Mouse (Mus musculus): ENCODE measurements at regions not wholly inside any gene's neighbourhood (a gene's known extent, or its start where the extent isn't known, plus 50 kb on each side); places are given as distances from the start of the nearest gene placed in this dataset.

- H3K36me3 ChIP-seq (ENCODE audit: control insufficient read depth, insufficient read depth) = no peaks in the 10 kb centered on the region
- H3K9ac ChIP-seq (ENCODE audit: low read depth, low read length) = no peak overlapping the region
- H3K27me3 ChIP-seq (ENCODE audit: control insufficient read depth, insufficient read depth, low read depth, low read length) = no peaks in the 10 kb centered on the region
- H3K27ac ChIP-seq (ENCODE audit: low read length) = no peak overlapping the region
- no peaks in the 10 kb centered on the region for H3K9me3 ChIP-seq (replicated peaks; ENCODE audit: control insufficient read depth, low read length)
- no peak overlapping the region for H3K4me2 ChIP-seq (ENCODE audit: low read depth, low read length)
- no peak for ATAC-seq (ENCODE audit: low read depth)
- no peaks in the 10 kb centered on the region for H3K4me1 ChIP-seq (ENCODE audit: control insufficient read depth, low read depth, low read length)
- no peak overlapping the region for H3K4me3 ChIP-seq (ENCODE audit: low read depth, low read length)
- WGBS (ENCODE audit: insufficient replicate concordance) = 49% methylated on average over 2 of the region's 2 CpGs
Measured at GRCm38 (mm10) chr13:52344383-52344782, 186.7 kb downstream of the Diras2 start.

- Histone ChIP-seq H3K4me3 (ENCODE audit: low read depth, low read length) (no peak overlapping the region), H3K27ac (ENCODE audit: low read length) (no peak overlapping the region), H3K36me3 (ENCODE audit: control insufficient read depth, insufficient read depth) (no peaks in the 10 kb centered on the region), H3K27me3 (ENCODE audit: control insufficient read depth, insufficient read depth, low read depth, low read length) (no peaks in the 10 kb centered on the region), H3K4me2 (ENCODE audit: low read depth, low read length) (no peak overlapping the region), H3K9ac (ENCODE audit: low read depth, low read length) (no peak overlapping the region), H3K4me1 (ENCODE audit: control insufficient read depth, low read depth, low read length) (no peaks in the 10 kb centered on the region), H3K9me3 (replicated peaks; ENCODE audit: control insufficient read depth, low read length) (no peaks in the 10 kb centered on the region)
- 74% methylated on average over 3 of the region's 3 CpGs for WGBS (ENCODE audit: insufficient replicate concordance)
- ATAC-seq (ENCODE audit: low read depth) = no peak
Measured at GRCm38 (mm10) chr13:52344853-52345252, 186.2 kb downstream of the Diras2 start.

DNA sequence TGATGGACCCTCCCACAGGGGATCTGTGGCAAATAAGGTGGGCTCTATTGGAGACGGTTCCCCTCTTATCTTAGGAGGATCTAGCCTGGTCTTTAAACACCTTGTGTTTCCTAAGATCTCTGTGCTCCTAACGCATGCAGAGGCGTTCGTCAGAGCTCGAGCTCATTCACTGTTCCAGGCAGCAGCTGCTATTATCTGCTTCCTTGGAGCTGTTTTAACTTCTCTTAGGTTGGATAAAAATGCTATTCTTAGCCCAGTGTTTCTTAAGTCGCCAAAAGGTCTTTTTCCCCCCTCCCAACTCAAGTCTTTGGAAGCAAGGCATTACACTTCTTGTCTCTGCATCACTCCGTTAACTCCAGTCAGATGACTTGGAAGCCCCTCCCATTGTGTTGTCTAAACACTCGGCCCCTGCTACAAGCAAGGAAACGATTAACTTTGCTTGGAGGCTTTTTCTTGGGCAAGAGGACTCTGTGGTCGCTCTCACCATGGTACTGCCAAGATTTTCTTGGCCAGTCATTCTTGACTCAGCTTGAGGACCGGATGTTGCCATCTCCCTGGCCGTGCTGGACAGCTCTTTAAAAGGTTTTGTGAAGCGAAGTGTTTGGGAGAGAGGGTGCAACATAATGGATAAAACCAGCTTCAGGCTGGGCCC, 185.6 kb downstream of the Diras2 start:
- 48% methylated on average over 13 of the region's 13 CpGs for WGBS (ENCODE audit: insufficient replicate concordance)
- no peak for ATAC-seq (ENCODE audit: low read depth)
- Histone ChIP-seq H3K27me3 (ENCODE audit: control insufficient read depth, insufficient read depth, low read depth, low read length) (no peaks in the 10 kb centered on the region), H3K27ac (ENCODE audit: low read length) (no peak overlapping the region), H3K9ac (ENCODE audit: low read depth, low read length) (no peak overlapping the region), H3K4me2 (ENCODE audit: low read depth, low read length) (no peak overlapping the region), H3K9me3 (replicated peaks; ENCODE audit: control insufficient read depth, low read length) (no peaks in the 10 kb centered on the region), H3K36me3 (ENCODE audit: control insufficient read depth, insufficient read depth) (no peaks in the 10 kb centered on the region), H3K4me1 (ENCODE audit: control insufficient read depth, low read depth, low read length) (no peaks in the 10 kb centered on the region), H3K4me3 (ENCODE audit: low read depth, low read length) (no peak overlapping the region)

- Histone ChIP-seq H3K4me1 (ENCODE audit: control insufficient read depth, low read depth, low read length) (no peaks in the 10 kb centered on the region), H3K36me3 (ENCODE audit: control insufficient read depth, insufficient read depth) (no peaks in the 10 kb centered on the region), H3K27ac (ENCODE audit: low read length) (no peak overlapping the region), H3K9ac (ENCODE audit: low read depth, low read length) (no peak overlapping the region), H3K9me3 (replicated peaks; ENCODE audit: control insufficient read depth, low read length) (no peaks in the 10 kb centered on the region), H3K4me3 (ENCODE audit: low read depth, low read length) (no peak overlapping the region), H3K4me2 (ENCODE audit: low read depth, low read length) (no peak overlapping the region), H3K27me3 (ENCODE audit: control insufficient read depth, insufficient read depth, low read depth, low read length) (no peaks in the 10 kb centered on the region)
- ATAC-seq (ENCODE audit: low read depth) = no peak
- WGBS (ENCODE audit: insufficient replicate concordance) = 55% methylated on average over 5 of the region's 5 CpGs
Measured at GRCm38 (mm10) chr13:52346027-52346375, 185.1 kb downstream of the Diras2 start.

GRCm38 (mm10) chr13:52347631-52348030, 183.4 kb downstream of the Diras2 start:
- Histone ChIP-seq H3K27ac (ENCODE audit: low read length) (no peak overlapping the region), H3K9ac (ENCODE audit: low read depth, low read length) (no peak overlapping the region), H3K4me3 (ENCODE audit: low read depth, low read length) (no peak overlapping the region), H3K36me3 (ENCODE audit: control insufficient read depth, insufficient read depth) (no peaks in the 10 kb centered on the region), H3K4me2 (ENCODE audit: low read depth, low read length) (no peak overlapping the region), H3K4me1 (ENCODE audit: control insufficient read depth, low read depth, low read length) (no peaks in the 10 kb centered on the region), H3K9me3 (replicated peaks; ENCODE audit: control insufficient read depth, low read length) (no peaks in the 10 kb centered on the region), H3K27me3 (ENCODE audit: control insufficient read depth, insufficient read depth, low read depth, low read length) (no peaks in the 10 kb centered on the region)
- ATAC-seq (ENCODE audit: low read depth) = no peak
- WGBS (ENCODE audit: insufficient replicate concordance) = 33% methylated on average over 2 of the region's 2 CpGs

- WGBS (ENCODE audit: insufficient replicate concordance) = 59% methylated on average over 5 of the region's 5 CpGs
- no peaks in the 10 kb centered on the region for H3K4me1 ChIP-seq (ENCODE audit: control insufficient read depth, low read depth, low read length)
- H3K9ac ChIP-seq (ENCODE audit: low read depth, low read length) = no peak overlapping the region
- no peaks in the 10 kb centered on the region for H3K36me3 ChIP-seq (ENCODE audit: control insufficient read depth, insufficient read depth)
- H3K4me2 ChIP-seq (ENCODE audit: low read depth, low read length) = no peak overlapping the region
- no peaks in the 10 kb centered on the region for H3K9me3 ChIP-seq (replicated peaks; ENCODE audit: control insufficient read depth, low read length)
- no peak overlapping the region for H3K4me3 ChIP-seq (ENCODE audit: low read depth, low read length)
- no peak for ATAC-seq (ENCODE audit: low read depth)
- no peaks in the 10 kb centered on the region for H3K27me3 ChIP-seq (ENCODE audit: control insufficient read depth, insufficient read depth, low read depth, low read length)
- H3K27ac ChIP-seq (ENCODE audit: low read length) = no peak overlapping the region
Measured at GRCm38 (mm10) chr13:52349606-52350005, 181.5 kb downstream of the Diras2 start.

DNA sequence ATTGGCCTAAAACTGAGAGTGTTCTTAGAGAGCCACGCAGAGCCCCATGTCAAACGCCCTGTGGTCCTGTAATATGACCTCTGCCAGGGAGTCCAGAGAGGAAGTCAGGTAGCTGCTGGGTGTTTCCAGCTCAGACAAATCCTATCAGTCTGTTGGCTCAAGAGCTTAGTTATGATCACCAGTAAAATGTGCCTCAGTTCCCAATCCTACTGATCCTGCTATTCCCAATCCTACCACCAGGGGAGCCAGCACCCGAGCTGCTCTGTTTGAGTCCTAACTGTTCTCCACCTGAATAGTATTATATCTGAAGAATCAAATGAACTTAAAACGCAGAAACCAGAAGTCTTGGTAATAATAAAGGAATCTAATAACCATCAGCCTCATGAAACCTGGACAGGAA, 178.5 kb downstream of the Diras2 start:
- H3K9ac ChIP-seq (ENCODE audit: low read depth, low read length) = no peak overlapping the region
- H3K27me3 ChIP-seq (ENCODE audit: control insufficient read depth, insufficient read depth, low read depth, low read length) = no peaks in the 10 kb centered on the region
- WGBS (ENCODE audit: insufficient replicate concordance) = 62% methylated on average over 4 of the region's 4 CpGs
- H3K4me1 ChIP-seq (ENCODE audit: control insufficient read depth, low read depth, low read length) = no peaks in the 10 kb centered on the region
- H3K27ac ChIP-seq (ENCODE audit: low read length) = no peak overlapping the region
- no peak for ATAC-seq (ENCODE audit: low read depth)
- H3K9me3 ChIP-seq (replicated peaks; ENCODE audit: control insufficient read depth, low read length) = no peaks in the 10 kb centered on the region; the same call in 1 of the 2 replicates
- H3K4me3 ChIP-seq (ENCODE audit: low read depth, low read length) = no peak overlapping the region
- H3K4me2 ChIP-seq (ENCODE audit: low read depth, low read length) = no peak overlapping the region
- H3K36me3 ChIP-seq (ENCODE audit: control insufficient read depth, insufficient read depth) = no peaks in the 10 kb centered on the region

GRCm38 (mm10) chr13:52353437-52353836, 177.6 kb downstream of the Diras2 start:
- H3K9me3 ChIP-seq (replicated peaks; ENCODE audit: control insufficient read depth, low read length) = no peaks in the 10 kb centered on the region; the same call in 1 of the 2 replicates
- ATAC-seq (ENCODE audit: low read depth) = no peak
- H3K36me3 ChIP-seq (ENCODE audit: control insufficient read depth, insufficient read depth) = no peaks in the 10 kb centered on the region
- H3K4me3 ChIP-seq (ENCODE audit: low read depth, low read length) = no peak overlapping the region
- H3K4me1 ChIP-seq (ENCODE audit: control insufficient read depth, low read depth, low read length) = no peaks in the 10 kb centered on the region
- H3K27ac ChIP-seq (ENCODE audit: low read length) = no peak overlapping the region
- no peak overlapping the region for H3K4me2 ChIP-seq (ENCODE audit: low read depth, low read length)
- no peaks in the 10 kb centered on the region for H3K27me3 ChIP-seq (ENCODE audit: control insufficient read depth, insufficient read depth, low read depth, low read length)
- H3K9ac ChIP-seq (ENCODE audit: low read depth, low read length) = no peak overlapping the region
- WGBS (ENCODE audit: insufficient replicate concordance) = 53% methylated on average over 3 of the region's 3 CpGs

- 56% methylated on average over 2 of the region's 2 CpGs for WGBS (ENCODE audit: insufficient replicate concordance)
- H3K27ac ChIP-seq (ENCODE audit: low read length) = no peak overlapping the region
- no peaks in the 10 kb centered on the region; the same call in 1 of the 2 replicates for H3K9me3 ChIP-seq (replicated peaks; ENCODE audit: control insufficient read depth, low read length)
- no peak for ATAC-seq (ENCODE audit: low read depth)
- no peaks in the 10 kb centered on the region for H3K4me1 ChIP-seq (ENCODE audit: control insufficient read depth, low read depth, low read length)
- no peaks in the 10 kb centered on the region for H3K27me3 ChIP-seq (ENCODE audit: control insufficient read depth, insufficient read depth, low read depth, low read length)
- no peaks in the 10 kb centered on the region for H3K36me3 ChIP-seq (ENCODE audit: control insufficient read depth, insufficient read depth)
- no peak overlapping the region for H3K4me2 ChIP-seq (ENCODE audit: low read depth, low read length)
- H3K4me3 ChIP-seq (ENCODE audit: low read depth, low read length) = no peak overlapping the region
- no peak overlapping the region for H3K9ac ChIP-seq (ENCODE audit: low read depth, low read length)
Measured at GRCm38 (mm10) chr13:52353966-52354365, 177.1 kb downstream of the Diras2 start.
